Mouse (Mus musculus) right cerebral cortex, postnatal 14 days (tissue): ENCODE results near the gene Cdiptos.
A peak's percentile ranks its signal among the peaks of the same experiment; 100 is the strongest.

Experiments
- DNase-seq: peaks from one replicate; pipeline ENCODE4 v3.0.0; 2022

Gene Cdiptos

GRCm38 (mm10) chr7:127013385-127013784, 37.5 kb upstream of the Cdiptos start:
- DNase-seq: no peak

GRCm38 (mm10) chr7:127012845-127013244, 36.9 kb upstream of the Cdiptos start:
- no peak for DNase-seq

GRCm38 (mm10) chr7:127012374-127012773, 36.5 kb upstream of the Cdiptos start:
- no peak for DNase-seq

- DNase-seq: no peak
Observed at GRCm38 (mm10) chr7:127011717-127012116, 35.8 kb upstream of the Cdiptos start.

GRCm38 (mm10) chr7:127011051-127011450, 35.2 kb upstream of the Cdiptos start:
- no peak for DNase-seq

GRCm38 (mm10) chr7:127009307-127010085, 33.6 kb upstream of the Cdiptos start:
- DNase-seq: no peak

GRCm38 (mm10) chr7:127008239-127009019, 32.5 kb upstream of the Cdiptos start:
- DNase-seq: no peak

GRCm38 (mm10) chr7:127007313-127008024, 31.6 kb upstream of the Cdiptos start:
- no peak for DNase-seq

- no peak for DNase-seq
Observed at GRCm38 (mm10) chr7:127004122-127004875, 28.4 kb upstream of the Cdiptos start.

- no peak for DNase-seq
Observed at GRCm38 (mm10) chr7:127003620-127004019, 27.7 kb upstream of the Cdiptos start.

- DNase-seq: no peak
Observed at GRCm38 (mm10) chr7:126999568-126999967, 23.7 kb upstream of the Cdiptos start.

- DNase-seq: no peak
Observed at GRCm38 (mm10) chr7:126996449-126996848, 20.6 kb upstream of the Cdiptos start.

GRCm38 (mm10) chr7:126988816-126989215, 12.9 kb upstream of the Cdiptos start:
- DNase-seq: no peak

GRCm38 (mm10) chr7:126986319-126986718, 10.4 kb upstream of the Cdiptos start:
- peak; percentile 59 for DNase-seq

GRCm38 (mm10) chr7:126984667-126985444, 9.0 kb upstream of the Cdiptos start:
- DNase-seq: no peak

- DNase-seq: no peak
Observed at GRCm38 (mm10) chr7:126983113-126983512, 7.2 kb upstream of the Cdiptos start.

- no peak for DNase-seq
Observed at GRCm38 (mm10) chr7:126982054-126982453, 6.2 kb upstream of the Cdiptos start.

GRCm38 (mm10) chr7:126981601-126982000, 5.7 kb upstream of the Cdiptos start:
- no peak for DNase-seq

- DNase-seq: no peak
Observed at GRCm38 (mm10) chr7:126978841-126979240, 2.9 kb upstream of the Cdiptos start.

- DNase-seq: no peak
Observed at GRCm38 (mm10) chr7:126976878-126977459, 1.1 kb upstream of the Cdiptos start.

- no peak for DNase-seq
Observed at GRCm38 (mm10) chr7:126975893-126975949, 177 bp downstream of the Cdiptos start, which contains the start of gene Cdipt. Gene Cdipt (plus strand): TSS chr7:126975914.

- DNase-seq: no peak
Observed at GRCm38 (mm10) chr7:126975493-126975892, 405 bp downstream of the Cdiptos start.
